Comparison of ENCODE assay signal across 1 mouse cellular context in the genomic region with DNA sequence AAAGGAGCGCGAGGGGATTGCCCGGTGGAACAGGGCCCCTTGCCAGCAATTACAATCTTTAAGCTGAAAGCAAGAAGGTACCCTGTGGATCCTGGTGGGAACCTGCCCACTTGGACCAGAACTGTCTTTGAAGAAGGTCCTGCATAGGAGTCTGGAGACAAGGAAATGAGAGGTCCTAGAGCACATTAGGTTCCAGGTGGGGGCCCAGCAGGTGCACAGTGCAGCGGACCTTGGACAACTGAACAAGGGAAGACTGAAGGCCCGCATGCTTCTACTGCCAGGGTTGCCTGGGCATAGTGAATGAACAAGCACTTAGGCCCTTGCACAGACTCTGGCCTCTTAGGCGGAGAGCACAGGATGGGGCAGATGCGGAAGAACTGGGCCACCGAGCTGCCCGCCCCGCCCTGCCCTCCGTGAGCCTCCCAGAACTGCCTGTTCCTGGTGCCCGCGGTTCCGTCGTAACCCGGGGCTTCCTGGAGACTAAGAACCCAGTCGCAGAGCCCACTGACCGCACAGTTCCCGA.
TF ChIP-seq lines count a peak whose summit lies in the region.

No protein-coding gene starts in this region.

TF ChIP-seq in C2C12, 6 proteins besides CTCF, POLR2A, EP300 and RAD21:
- TF ChIP-seq USF1 (IDR thresholded peaks at IDR 0.05; ENCODE audit: low read depth) (no peak), FOSL1 (IDR thresholded peaks at IDR 0.05; ENCODE audit: insufficient read depth, low read length, poor library complexity, severe bottlenecking) (no peak), MYOG (IDR thresholded peaks at IDR 0.05; ENCODE audit: control insufficient read depth, extremely low read depth, insufficient read length) (no peak), MAX (IDR thresholded peaks at IDR 0.05) (no peak), MYOD1 (IDR thresholded peaks at IDR 0.05; ENCODE audit: control insufficient read depth, insufficient read length, low read depth) (no peak), CEBPB (IDR thresholded peaks at IDR 0.05; ENCODE audit: low read depth) (no peak)
TF ChIP-seq in C2C12: peak in this region for 0.
